Mouse (Mus musculus) thymus, adult 2 months (tissue): ENCODE results near the gene Cox15.

ENCODE experiments used
- CTCF ChIP-seq: fragments of 200-500 bp; IDR thresholded peaks from 2 replicates; pipeline ENCODE4 v1.5.1; 2012; ENCODE audit warnings: mild to moderate bottlenecking, control low read depth, low read length, moderate library complexity, borderline replicate concordance; ENCODE audit not compliant: control insufficient read depth, poor library complexity, insufficient read depth; ENCODE audit errors: extremely low read depth
- POLR2A ChIP-seq: fragments of 200-500 bp; IDR thresholded peaks from 2 replicates; pipeline ENCODE4 v1.6.1; 2012; ENCODE audit warnings: mild to moderate bottlenecking, low read length, control low read depth, moderate library complexity; ENCODE audit not compliant: control insufficient read depth, poor library complexity, insufficient read depth; ENCODE audit errors: extremely low read depth

- TF ChIP-seq POLR2A = no peak
- TF ChIP-seq CTCF = no peak
Observed at GRCm38 (mm10) chr19:43722891-43723290, 29.9 kb downstream of the Cox15 start.
